Mouse (Mus musculus) forebrain, embryonic 13.5 days (tissue): Measurements from ENCODE around the gene Fhl2. TPM values are rescaled to one million over a fixed set of nuclear protein-coding genes. Genes with fewer than 3 reads are reported as not detected.
A peak's percentile ranks its signal among the peaks of the same experiment; 100 is the strongest.
"Not testable (repeated sequence)": the region's sequence is repeated elsewhere in the genome, so short reads cannot be mapped to it uniquely, and the experiment has no call there.

Experiments
- ATAC-seq: fragments of 200-750 bp; cut with Nextera tagmentation; 2 replicates; pipeline ENCODE4 v1.8.0; 2017
- H3K27ac ChIP-seq: fragments of 300-500 bp; sonication (generic); 2 replicates; pipeline ENCODE4 v1.5.1; 2015; ENCODE audit warnings: inconsistent platforms, mild to moderate bottlenecking, moderate library complexity
- H3K27me3 ChIP-seq: fragments of 300-500 bp; sonication (generic); 2 replicates; pipeline ENCODE4 v1.6.1; 2015; ENCODE audit warnings: mild to moderate bottlenecking, inconsistent platforms
- H3K36me3 ChIP-seq: fragments of 300-500 bp; sonication (generic); 2 replicates; pipeline ENCODE4 v1.6.1; 2015; ENCODE audit warnings: mild to moderate bottlenecking, inconsistent platforms; ENCODE audit not compliant: poor library complexity, severe bottlenecking
- H3K4me1 ChIP-seq: fragments of 300-500 bp; sonication (generic); 2 replicates; pipeline ENCODE4 v1.6.1; 2015; ENCODE audit warnings: inconsistent platforms
- H3K4me2 ChIP-seq: fragments of 300-500 bp; sonication (generic); 2 replicates; pipeline ENCODE4 v1.6.1; 2015; ENCODE audit warnings: inconsistent platforms, mild to moderate bottlenecking, moderate library complexity
- H3K4me3 ChIP-seq: fragments of 300-500 bp; sonication (generic); 2 replicates; pipeline ENCODE4 v1.5.1; 2015; ENCODE audit warnings: mild to moderate bottlenecking, inconsistent platforms
- H3K9ac ChIP-seq: fragments of 300-500 bp; sonication (generic); 2 replicates; pipeline ENCODE4 v1.6.1; 2015; ENCODE audit warnings: mild to moderate bottlenecking, inconsistent platforms
- H3K9me3 ChIP-seq: fragments of 300-500 bp; sonication (generic); replicated peaks from 2 replicates; pipeline ENCODE4 v1.6.1; 2016; ENCODE audit warnings: inconsistent platforms
- WGBS: fragments of 180-500 bp; shearing (Covaris S2); methylation state at CpG from one replicate; pipeline ENCODE4 v1.1.7; 2015; 5-methylcytosine and 5-hydroxymethylcytosine counted together
- polyA plus RNA-seq: library from polyadenylated mRNA; unstranded; fragments of >200 nt; fragmentation: Nextera tagmentation; extraction: Ambion mirVana; gene quantifications from 2 replicates; pipeline ENCODE4 v1.2.1, GENCODE M21; 2015

Gene Fhl2
- polyA plus RNA-seq, 1 experiment from 2014 or later: 6.2 TPM

- H3K4me1 ChIP-seq: peaks cover 4% of the 10 kb centered on the region
- no peak overlapping the region for H3K4me3 ChIP-seq
- no peaks in the 10 kb centered on the region for H3K27me3 ChIP-seq
- ATAC-seq: no peak
- H3K27ac ChIP-seq: no peak overlapping the region
- no peaks in the 10 kb centered on the region for H3K9me3 ChIP-seq
- H3K9ac ChIP-seq: no peak overlapping the region
- H3K4me2 ChIP-seq: no peak overlapping the region
- no peaks in the 10 kb centered on the region for H3K36me3 ChIP-seq
- 93% methylated on average over 4 of the region's 4 CpGs for WGBS
Observed at GRCm38 (mm10) chr1:43143791-43144190, 53.0 kb downstream of the Fhl2 start.

DNA sequence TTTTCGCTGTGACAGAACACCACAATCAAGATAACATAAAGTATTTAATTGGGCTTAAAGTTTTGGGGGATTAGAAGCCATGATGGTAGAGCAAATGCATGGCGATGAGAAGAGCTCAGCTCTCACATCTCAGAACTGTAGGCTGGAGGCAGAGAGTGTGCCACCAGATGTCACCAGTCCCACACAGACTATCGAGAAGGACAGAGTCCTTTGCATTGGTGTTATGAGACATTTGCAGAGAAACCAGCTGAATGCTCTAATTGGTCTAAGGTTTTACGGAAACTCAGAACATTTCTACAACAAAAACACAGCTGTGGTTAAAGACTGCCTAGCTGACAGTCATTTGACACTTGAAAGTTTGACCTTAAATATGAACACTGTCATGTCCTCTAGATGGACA is 53.5 kb downstream of the Fhl2 start:
- Histone ChIP-seq H3K4me3 (no peak overlapping the region), H3K4me2 (no peak overlapping the region), H3K9ac (no peak overlapping the region), H3K27ac (no peak overlapping the region), H3K4me1 (peaks cover 4% of the 10 kb centered on the region), H3K9me3 (no peaks in the 10 kb centered on the region), H3K36me3 (no peaks in the 10 kb centered on the region), H3K27me3 (no peaks in the 10 kb centered on the region)
- 81% methylated on average over 4 of the region's 4 CpGs for WGBS
- no peak for ATAC-seq

DNA sequence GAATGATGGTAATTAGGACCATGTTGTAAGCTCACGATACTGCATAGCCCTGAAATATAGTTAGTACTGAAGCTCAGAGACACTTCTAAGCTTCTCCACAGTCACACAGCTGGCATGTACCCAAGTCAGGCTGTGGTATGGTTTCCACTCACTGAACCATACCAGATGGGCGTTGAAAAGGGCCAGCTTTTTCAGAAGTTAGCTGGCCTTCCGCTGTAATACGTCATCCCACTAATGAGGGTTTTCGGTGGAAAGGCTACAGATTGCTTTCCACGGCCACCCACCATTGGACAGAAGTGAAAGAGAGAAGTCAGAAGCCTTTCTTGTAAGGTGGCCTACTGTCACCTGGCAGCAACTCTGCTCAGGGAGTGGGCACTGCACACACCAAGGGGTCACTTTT is 53.9 kb downstream of the Fhl2 start:
- Histone ChIP-seq H3K9me3 (no peaks in the 10 kb centered on the region), H3K4me2 (no peak overlapping the region), H3K9ac (no peak overlapping the region), H3K4me1 (peaks cover 4% of the 10 kb centered on the region), H3K4me3 (no peak overlapping the region), H3K36me3 (no peaks in the 10 kb centered on the region), H3K27ac (no peak overlapping the region), H3K27me3 (no peaks in the 10 kb centered on the region)
- ATAC-seq: no peak
- 59% methylated on average over 6 of the region's 6 CpGs for WGBS

DNA sequence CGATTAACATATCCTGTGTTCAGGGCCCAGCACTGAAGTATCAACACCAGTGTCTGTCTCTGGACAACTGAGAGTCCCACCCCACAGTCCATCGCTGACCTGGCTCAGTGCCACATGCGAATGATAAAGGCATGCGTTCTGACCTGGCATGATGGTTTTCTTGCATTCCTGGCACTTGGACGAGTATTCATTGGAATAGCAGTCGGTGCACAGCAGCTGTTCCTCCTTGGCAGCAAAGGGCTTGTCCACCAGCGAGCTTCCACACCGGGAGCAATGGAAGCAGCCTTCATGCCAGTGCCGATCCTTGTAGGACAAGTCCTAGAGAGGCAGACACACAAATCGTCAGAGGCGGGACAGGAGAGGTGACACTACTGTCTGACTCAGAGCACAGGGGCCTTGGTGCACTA is 55.2 kb downstream of the Fhl2 start:
- Histone ChIP-seq H3K4me2 (no peak overlapping the region), H3K27ac (no peak overlapping the region), H3K4me1 (peaks cover 4% of the 10 kb centered on the region), H3K36me3 (no peaks in the 10 kb centered on the region), H3K4me3 (no peak overlapping the region), H3K9ac (no peak overlapping the region), H3K27me3 (no peaks in the 10 kb centered on the region), H3K9me3 (no peaks in the 10 kb centered on the region)
- 80% methylated on average over 11 of the region's 11 CpGs for WGBS
- no peak for ATAC-seq

DNA sequence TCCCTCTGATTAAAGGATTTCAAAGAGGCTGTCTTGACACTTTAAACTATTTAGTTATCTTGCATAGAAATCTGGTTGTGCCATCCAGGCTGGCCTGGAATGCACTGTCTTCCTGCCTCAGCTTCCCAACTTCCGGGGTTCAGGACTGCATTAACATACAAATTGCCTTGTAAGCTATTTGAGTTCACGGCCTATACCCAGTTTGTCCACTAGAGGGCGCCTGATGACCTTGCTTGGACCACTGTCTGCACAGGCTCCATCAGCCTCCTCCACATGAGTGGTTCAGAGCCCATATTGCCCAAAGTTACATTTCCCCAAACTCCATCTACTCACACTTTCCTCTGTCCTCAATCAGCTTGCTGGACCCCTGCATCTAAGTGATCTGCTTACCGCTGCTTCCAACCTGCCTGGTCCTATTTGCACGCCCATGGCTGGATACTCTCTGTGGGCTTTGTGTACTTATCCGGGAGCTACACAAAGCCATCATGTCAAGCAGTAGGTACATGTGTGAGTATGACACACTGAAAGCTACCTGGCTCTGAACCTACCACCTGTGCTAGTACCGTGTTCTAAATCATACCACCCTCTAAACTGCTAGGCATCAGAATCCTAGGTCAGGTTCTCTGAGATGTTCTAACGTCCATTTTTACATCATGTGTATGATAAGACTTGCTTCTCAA is 57.1 kb downstream of the Fhl2 start:
- Histone ChIP-seq H3K4me3 (no peak overlapping the region), H3K4me1 (peaks cover 4% of the 10 kb centered on the region), H3K9me3 (no peaks in the 10 kb centered on the region), H3K4me2 (no peak overlapping the region), H3K27me3 (no peaks in the 10 kb centered on the region), H3K36me3 (no peaks in the 10 kb centered on the region), H3K9ac (no peak overlapping the region), H3K27ac (no peak overlapping the region)
- 55% methylated on average over 8 of the region's 8 CpGs for WGBS
- ATAC-seq: peak; percentile 80

DNA sequence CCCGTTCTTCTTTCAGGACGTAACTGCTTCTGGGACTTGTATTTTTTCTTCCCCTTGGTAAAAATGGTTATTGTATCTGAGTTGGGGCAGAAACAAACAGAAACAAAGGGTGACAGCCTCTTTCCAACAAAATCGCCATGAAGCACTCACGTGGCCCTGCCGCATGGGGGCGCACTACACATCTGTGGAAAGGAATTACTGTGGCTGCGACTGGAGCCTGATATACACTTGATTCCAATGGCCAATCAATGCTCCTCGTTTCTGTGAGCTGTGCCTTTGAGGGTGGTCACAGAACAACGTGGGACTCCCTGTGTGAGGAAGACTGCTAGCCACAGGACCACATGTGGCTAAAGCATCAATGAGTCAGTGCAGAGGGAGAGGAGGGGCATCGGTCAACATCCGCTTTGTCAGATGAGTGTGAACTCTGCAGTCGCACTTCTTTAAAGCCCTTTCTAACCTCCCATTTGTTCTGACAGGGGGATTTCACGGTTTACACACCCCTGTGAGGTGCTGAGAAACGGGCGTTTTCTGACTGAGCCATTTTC is 58.4 kb downstream of the Fhl2 start:
- WGBS: 76% methylated on average over 15 of the region's 15 CpGs
- Histone ChIP-seq H3K4me2 (no peak overlapping the region), H3K9ac (no peak overlapping the region), H3K27me3 (no peaks in the 10 kb centered on the region), H3K27ac (no peak overlapping the region), H3K4me1 (peaks cover 4% of the 10 kb centered on the region), H3K9me3 (no peaks in the 10 kb centered on the region), H3K36me3 (no peaks in the 10 kb centered on the region), H3K4me3 (no peak overlapping the region)
- no peak for ATAC-seq

- no peaks in the 10 kb centered on the region for H3K36me3 ChIP-seq
- no peaks in the 10 kb centered on the region for H3K27me3 ChIP-seq
- H3K27ac ChIP-seq: no peak overlapping the region
- H3K4me3 ChIP-seq: no peak overlapping the region
- H3K9ac ChIP-seq: no peak overlapping the region
- peak; percentile 65; the same call in 1 of the 2 replicates for ATAC-seq
- no peak overlapping the region for H3K4me2 ChIP-seq
- no peaks in the 10 kb centered on the region for H3K4me1 ChIP-seq
- no peaks in the 10 kb centered on the region for H3K9me3 ChIP-seq
- WGBS: 90% methylated on average over 5 of the region's 5 CpGs
Observed at GRCm38 (mm10) chr1:43137334-43137733, 59.5 kb downstream of the Fhl2 start.

DNA sequence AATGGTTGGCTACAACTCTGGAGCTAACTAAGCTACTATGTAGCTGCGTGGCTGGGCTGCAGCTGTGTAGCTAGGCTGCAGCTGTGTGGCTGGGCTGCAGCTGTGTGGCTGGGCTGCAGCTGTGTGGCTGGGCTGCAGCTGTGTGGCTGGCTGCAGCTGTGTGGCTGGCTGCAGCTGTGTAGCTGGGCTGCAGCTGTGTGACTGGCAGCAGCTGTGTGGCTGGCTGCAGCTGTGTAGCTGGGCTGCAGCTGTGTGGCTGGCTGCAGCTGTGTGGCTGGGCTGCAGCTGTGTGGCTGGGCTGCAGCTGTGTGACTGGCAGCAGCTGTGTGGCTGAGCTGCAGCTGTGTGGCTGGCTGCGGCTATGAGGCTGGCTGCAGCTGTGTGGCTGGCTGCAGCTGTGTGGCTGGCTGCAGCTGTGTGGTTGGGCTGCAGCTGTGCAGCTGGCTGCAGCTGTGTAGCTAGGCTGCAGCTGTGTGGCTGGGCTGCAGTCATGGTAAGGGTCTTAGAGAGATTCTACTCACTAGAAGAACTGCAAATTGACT is 60.2 kb downstream of the Fhl2 start:
- not testable (repeated sequence) for H3K4me1 ChIP-seq, H3K9me3 ChIP-seq, H3K4me3 ChIP-seq, H3K4me2 ChIP-seq, H3K36me3 ChIP-seq, H3K9ac ChIP-seq, ATAC-seq, H3K27me3 ChIP-seq
- peak overlapping the region; percentile 48 for H3K27ac ChIP-seq
- WGBS: 73% methylated on average over 2 of the region's 2 CpGs

- H3K27me3 ChIP-seq: no peaks in the 10 kb centered on the region
- ATAC-seq: no peak
- H3K27ac ChIP-seq: no peak overlapping the region
- WGBS: 94% methylated on average over 9 of the region's 9 CpGs
- no peaks in the 10 kb centered on the region for H3K9me3 ChIP-seq
- H3K9ac ChIP-seq: no peak overlapping the region
- no peaks in the 10 kb centered on the region for H3K4me1 ChIP-seq
- no peak overlapping the region for H3K4me3 ChIP-seq
- H3K4me2 ChIP-seq: no peak overlapping the region
- H3K36me3 ChIP-seq: no peaks in the 10 kb centered on the region
Observed at GRCm38 (mm10) chr1:43131591-43131990, 65.2 kb downstream of the Fhl2 start.

- Histone ChIP-seq H3K4me2 (no peak overlapping the region), H3K27ac (no peak overlapping the region), H3K4me3 (no peak overlapping the region), H3K27me3 (no peaks in the 10 kb centered on the region), H3K4me1 (no peaks in the 10 kb centered on the region), H3K9ac (no peak overlapping the region), H3K36me3 (no peaks in the 10 kb centered on the region), H3K9me3 (no peaks in the 10 kb centered on the region)
- 68% methylated on average over 5 of the region's 5 CpGs for WGBS
- ATAC-seq: no peak
Observed at GRCm38 (mm10) chr1:43130219-43130981, 66.4 kb downstream of the Fhl2 start.

DNA sequence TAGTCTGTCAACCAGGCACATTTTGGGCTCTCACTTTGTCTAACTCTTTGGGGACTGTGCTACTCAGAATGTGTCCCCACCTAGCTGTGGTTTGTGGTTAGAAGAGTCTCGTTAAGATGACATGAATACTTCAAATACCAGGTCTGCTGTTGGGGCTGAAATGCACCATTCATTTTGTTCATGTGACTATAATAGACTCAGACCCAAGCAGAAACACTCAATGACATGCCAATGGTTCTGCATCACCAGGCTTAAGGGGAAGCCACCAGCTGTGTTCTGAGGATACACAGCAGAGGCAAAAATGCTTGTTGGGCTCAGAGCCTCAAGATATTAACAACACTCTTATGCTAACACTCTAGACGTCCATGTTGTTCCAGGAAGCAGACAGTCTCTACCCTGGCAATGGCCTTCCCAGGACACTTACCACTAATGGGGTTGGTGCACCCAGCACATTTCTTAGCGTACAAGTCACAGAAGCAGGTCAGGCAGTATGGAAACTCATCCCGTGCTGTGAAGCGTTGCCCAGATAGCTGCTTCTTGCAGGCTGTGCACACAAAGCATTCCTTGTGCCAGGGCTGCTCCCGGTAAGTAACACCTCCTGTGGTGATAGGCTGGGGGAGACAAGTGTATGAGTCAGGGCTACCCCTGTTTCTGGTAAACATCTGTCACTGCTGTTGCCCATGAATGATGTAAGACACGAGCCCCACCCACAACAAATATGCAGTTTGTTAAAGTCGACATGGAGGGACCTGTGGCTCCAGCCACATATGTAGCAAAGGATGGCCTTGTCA is 68.8 kb downstream of the Fhl2 start:
- no peak overlapping the region for H3K4me2 ChIP-seq
- WGBS: 71% methylated on average over 8 of the region's 8 CpGs
- no peaks in the 10 kb centered on the region for H3K27me3 ChIP-seq
- no peak overlapping the region for H3K9ac ChIP-seq
- H3K4me1 ChIP-seq: no peaks in the 10 kb centered on the region
- no peak overlapping the region for H3K4me3 ChIP-seq
- no peak overlapping the region for H3K27ac ChIP-seq
- no peaks in the 10 kb centered on the region for H3K9me3 ChIP-seq
- no peaks in the 10 kb centered on the region for H3K36me3 ChIP-seq
- no peak for ATAC-seq

GRCm38 (mm10) chr1:43127196-43127595 is 69.6 kb downstream of the Fhl2 start:
- no peak for ATAC-seq
- Histone ChIP-seq H3K4me2 (no peak overlapping the region), H3K27me3 (no peaks in the 10 kb centered on the region), H3K9me3 (no peaks in the 10 kb centered on the region), H3K9ac (no peak overlapping the region), H3K4me3 (no peak overlapping the region), H3K4me1 (no peaks in the 10 kb centered on the region), H3K27ac (no peak overlapping the region), H3K36me3 (no peaks in the 10 kb centered on the region)
